Mouse (Mus musculus): ENCODE data around the gene Rpl5.

- TF ChIP-seq GATA1 (IDR thresholded peaks at IDR 0.05; ENCODE audit: low read length) = no peak
- no peak for TF ChIP-seq TAL1 (IDR thresholded peaks at IDR 0.05; ENCODE audit: low read length)
Observed at GRCm38 (mm10) chr5:107863971-107864370, 36.3 kb upstream of the Rpl5 start.

Measured in erythroblast, embryonic 14.5 days (primary cell).